Mouse (Mus musculus): ENCODE data around the gene Fgd3.

The Fgd3 gene

GRCm38 (mm10) chr13:49212711-49213500, 107.2 kb downstream of the Fgd3 start:
- DNase-seq, result no peak
